Mouse (Mus musculus): ENCODE measurements at regions not wholly inside any gene's neighbourhood (a gene's known extent, or its start where the extent isn't known, plus 50 kb on each side); places are given as distances from the start of the nearest gene placed in this dataset.

DNA sequence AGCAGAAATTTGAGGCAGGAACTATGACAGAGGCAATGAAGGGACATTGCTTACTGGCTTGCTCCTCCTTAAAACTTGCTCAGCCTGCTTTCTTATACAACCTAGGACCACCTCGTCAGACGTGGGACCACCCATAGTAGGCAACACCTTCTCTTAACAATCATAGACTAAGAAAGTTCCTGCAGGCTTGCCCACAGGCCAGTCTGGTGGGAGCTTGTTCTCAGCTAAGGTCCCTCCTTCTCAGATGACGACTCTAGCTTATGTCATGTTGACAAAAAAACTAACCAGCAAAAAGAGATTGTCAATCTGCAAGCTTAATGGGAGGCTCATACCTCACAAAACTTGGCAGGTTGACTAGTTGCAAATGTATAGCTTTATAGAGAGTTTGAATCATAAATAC is 56.5 kb upstream of the Lsm6 start:
- no peak overlapping the region for H3K27ac ChIP-seq (ENCODE audit: low read depth, low read length)
- H3K9me3 ChIP-seq (ENCODE audit: control insufficient read depth) = no peaks in the 10 kb centered on the region
- no peaks in the 10 kb centered on the region for H3K4me1 ChIP-seq (replicated peaks; ENCODE audit: control insufficient read depth, insufficient read depth, low read length)
- no peak for TF ChIP-seq CTCF (IDR thresholded peaks at IDR 0.05; ENCODE audit: low read depth)
- no peak for ATAC-seq
- no peaks in the 10 kb centered on the region for H3K27me3 ChIP-seq (replicated peaks; ENCODE audit: control insufficient read depth, insufficient read depth, low read length)
- H3K4me3 ChIP-seq (ENCODE audit: low read depth, low read length) = no peak overlapping the region
- WGBS = 72% methylated on average over 3 of the region's 3 CpGs
- H3K36me3 ChIP-seq (ENCODE audit: control insufficient read depth, insufficient read depth) = no peaks in the 10 kb centered on the region
- H3K9ac ChIP-seq (ENCODE audit: low read depth, low read length) = no peak overlapping the region
- H3K4me2 ChIP-seq (replicated peaks; ENCODE audit: low read depth) = no peak overlapping the region

- H3K4me3 ChIP-seq (ENCODE audit: low read depth, low read length) = no peak overlapping the region
- no peaks in the 10 kb centered on the region for H3K27me3 ChIP-seq (replicated peaks; ENCODE audit: control insufficient read depth, insufficient read depth, low read length)
- H3K9ac ChIP-seq (ENCODE audit: low read depth, low read length) = no peak overlapping the region
- H3K36me3 ChIP-seq (ENCODE audit: control insufficient read depth, insufficient read depth) = no peaks in the 10 kb centered on the region
- no peaks in the 10 kb centered on the region for H3K9me3 ChIP-seq (ENCODE audit: control insufficient read depth)
- WGBS = 84% methylated on average over 6 of the region's 6 CpGs
- H3K4me2 ChIP-seq (replicated peaks; ENCODE audit: low read depth) = no peak overlapping the region
- H3K27ac ChIP-seq (ENCODE audit: low read depth, low read length) = no peak overlapping the region
- no peak for TF ChIP-seq CTCF (IDR thresholded peaks at IDR 0.05; ENCODE audit: low read depth)
- no peak for ATAC-seq
- no peaks in the 10 kb centered on the region for H3K4me1 ChIP-seq (replicated peaks; ENCODE audit: control insufficient read depth, insufficient read depth, low read length)
Measured at GRCm38 (mm10) chr8:78889708-78890107, 68.8 kb upstream of the Lsm6 start.

GRCm38 (mm10) chr8:78890571-78890970 is 69.6 kb upstream of the Lsm6 start:
- WGBS = 63% methylated on average over 4 of the region's 4 CpGs
- TF ChIP-seq CTCF (IDR thresholded peaks at IDR 0.05; ENCODE audit: low read depth) = no peak
- no peak overlapping the region for H3K4me3 ChIP-seq (ENCODE audit: low read depth, low read length)

GRCm38 (mm10) chr8:78899887-78900286 is 78.9 kb upstream of the Lsm6 start:
- Histone ChIP-seq H3K4me2 (replicated peaks; ENCODE audit: low read depth) (no peak overlapping the region), H3K36me3 (ENCODE audit: control insufficient read depth, insufficient read depth) (no peaks in the 10 kb centered on the region), H3K9ac (ENCODE audit: low read depth, low read length) (no peak overlapping the region), H3K4me3 (ENCODE audit: low read depth, low read length) (no peak overlapping the region), H3K27me3 (replicated peaks; ENCODE audit: control insufficient read depth, insufficient read depth, low read length) (no peaks in the 10 kb centered on the region), H3K4me1 (replicated peaks; ENCODE audit: control insufficient read depth, insufficient read depth, low read length) (no peaks in the 10 kb centered on the region), H3K27ac (ENCODE audit: low read depth, low read length) (no peak overlapping the region), H3K9me3 (ENCODE audit: control insufficient read depth) (no peaks in the 10 kb centered on the region)
- peak; percentile 89 for TF ChIP-seq CTCF (IDR thresholded peaks at IDR 0.05; ENCODE audit: low read depth)
- WGBS = 35% methylated on average over 7 of the region's 7 CpGs
- no peak for ATAC-seq

More at GRCm38 (mm10) chr8:78890571-78890970, 69.6 kb upstream of the Lsm6 start:
- no peak for ATAC-seq
- Histone ChIP-seq H3K27me3 (replicated peaks; ENCODE audit: control insufficient read depth, insufficient read depth, low read length) (no peaks in the 10 kb centered on the region), H3K9me3 (ENCODE audit: control insufficient read depth) (no peaks in the 10 kb centered on the region), H3K4me1 (replicated peaks; ENCODE audit: control insufficient read depth, insufficient read depth, low read length) (no peaks in the 10 kb centered on the region), H3K27ac (ENCODE audit: low read depth, low read length) (no peak overlapping the region), H3K36me3 (ENCODE audit: control insufficient read depth, insufficient read depth) (no peaks in the 10 kb centered on the region), H3K9ac (ENCODE audit: low read depth, low read length) (no peak overlapping the region), H3K4me2 (replicated peaks; ENCODE audit: low read depth) (no peak overlapping the region)

DNA sequence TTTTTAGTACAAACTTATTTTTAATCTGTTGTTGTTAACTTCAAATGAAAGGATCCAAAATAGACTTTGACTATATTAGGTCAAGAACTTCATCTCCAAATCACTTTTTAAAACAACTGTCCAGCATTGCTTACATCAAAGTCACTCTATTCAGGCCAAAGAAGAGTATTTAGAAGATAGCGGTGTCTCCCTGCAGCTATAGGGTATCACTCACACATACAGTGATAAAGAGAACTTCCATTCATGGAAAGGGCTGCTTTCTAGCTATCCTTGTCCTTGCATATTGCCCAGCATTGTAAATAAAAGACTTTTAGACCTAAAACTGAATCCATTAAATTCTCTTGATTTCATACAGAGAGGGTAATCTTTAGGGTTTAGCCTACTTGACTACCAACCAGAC is 82.1 kb upstream of the Lsm6 start:
- Histone ChIP-seq H3K9ac (ENCODE audit: low read depth, low read length) (no peak overlapping the region), H3K4me3 (ENCODE audit: low read depth, low read length) (no peak overlapping the region), H3K27ac (ENCODE audit: low read depth, low read length) (no peak overlapping the region), H3K27me3 (replicated peaks; ENCODE audit: control insufficient read depth, insufficient read depth, low read length) (no peaks in the 10 kb centered on the region), H3K9me3 (ENCODE audit: control insufficient read depth) (no peaks in the 10 kb centered on the region), H3K4me2 (replicated peaks; ENCODE audit: low read depth) (no peak overlapping the region), H3K36me3 (ENCODE audit: control insufficient read depth, insufficient read depth) (no peaks in the 10 kb centered on the region), H3K4me1 (replicated peaks; ENCODE audit: control insufficient read depth, insufficient read depth, low read length) (no peaks in the 10 kb centered on the region)
- WGBS = 81% methylated on average over 1 of the region's 1 CpGs
- ATAC-seq = no peak
- TF ChIP-seq CTCF (IDR thresholded peaks at IDR 0.05; ENCODE audit: low read depth) = no peak

GRCm38 (mm10) chr8:78907918-78908317 is 87.0 kb upstream of the Lsm6 start:
- H3K4me2 ChIP-seq (replicated peaks; ENCODE audit: low read depth) = no peak overlapping the region
- H3K9ac ChIP-seq (ENCODE audit: low read depth, low read length) = no peak overlapping the region
- no peaks in the 10 kb centered on the region for H3K9me3 ChIP-seq (ENCODE audit: control insufficient read depth)
- H3K27ac ChIP-seq (ENCODE audit: low read depth, low read length) = no peak overlapping the region
- ATAC-seq = no peak
- H3K4me3 ChIP-seq (ENCODE audit: low read depth, low read length) = no peak overlapping the region
- no peak for TF ChIP-seq CTCF (IDR thresholded peaks at IDR 0.05; ENCODE audit: low read depth)
- 68% methylated on average over 1 of the region's 1 CpGs for WGBS
- no peaks in the 10 kb centered on the region for H3K36me3 ChIP-seq (ENCODE audit: control insufficient read depth, insufficient read depth)
- H3K4me1 ChIP-seq (replicated peaks; ENCODE audit: control insufficient read depth, insufficient read depth, low read length) = no peaks in the 10 kb centered on the region
- no peaks in the 10 kb centered on the region for H3K27me3 ChIP-seq (replicated peaks; ENCODE audit: control insufficient read depth, insufficient read depth, low read length)

- H3K9me3 ChIP-seq (ENCODE audit: control insufficient read depth) = no peaks in the 10 kb centered on the region
- 93% methylated on average over 11 of the region's 11 CpGs for WGBS
- no peak for TF ChIP-seq CTCF (IDR thresholded peaks at IDR 0.05; ENCODE audit: low read depth)
- no peaks in the 10 kb centered on the region for H3K36me3 ChIP-seq (ENCODE audit: control insufficient read depth, insufficient read depth)
- H3K4me3 ChIP-seq (ENCODE audit: low read depth, low read length) = no peak overlapping the region
- no peak overlapping the region for H3K9ac ChIP-seq (ENCODE audit: low read depth, low read length)
- no peak for ATAC-seq
- H3K4me2 ChIP-seq (replicated peaks; ENCODE audit: low read depth) = no peak overlapping the region
- no peak overlapping the region for H3K27ac ChIP-seq (ENCODE audit: low read depth, low read length)
- H3K27me3 ChIP-seq (replicated peaks; ENCODE audit: control insufficient read depth, insufficient read depth, low read length) = no peaks in the 10 kb centered on the region
- H3K4me1 ChIP-seq (replicated peaks; ENCODE audit: control insufficient read depth, insufficient read depth, low read length) = no peaks in the 10 kb centered on the region
Measured at GRCm38 (mm10) chr8:78911288-78911873, 90.4 kb upstream of the Lsm6 start.

All from intestine, postnatal 0 days (tissue).